Mouse (Mus musculus) midbrain, embryonic 12.5 days (tissue): Measurements from ENCODE around the gene Thap7. TPM values are rescaled to one million over a fixed set of nuclear protein-coding genes. Genes with fewer than 3 reads are reported as not detected.

ENCODE experiments used
- ATAC-seq: fragments of 200-750 bp; cut with Nextera tagmentation; 2 replicates; pipeline ENCODE4 v1.8.0; 2017; ENCODE audit warnings: low read depth, moderate TSS enrichment, moderate library complexity; ENCODE audit not compliant: low FRiP score
- H3K27ac ChIP-seq: fragments of 300-500 bp; sonication (generic); replicated peaks from 2 replicates; pipeline ENCODE4 v1.5.1; 2016; ENCODE audit warnings: mild to moderate bottlenecking
- H3K27me3 ChIP-seq: fragments of 300-500 bp; sonication (generic); 2 replicates; pipeline ENCODE4 v1.6.1; 2016; ENCODE audit warnings: mild to moderate bottlenecking
- H3K36me3 ChIP-seq: fragments of 300-500 bp; sonication (generic); 2 replicates; pipeline ENCODE4 v1.6.1; 2016
- H3K4me1 ChIP-seq: fragments of 300-500 bp; sonication (generic); 2 replicates; pipeline ENCODE4 v1.6.1; 2016
- H3K4me2 ChIP-seq: fragments of 300-500 bp; sonication (generic); replicated peaks from 2 replicates; pipeline ENCODE4 v1.6.1; 2016; ENCODE audit warnings: mild to moderate bottlenecking, moderate library complexity
- H3K4me3 ChIP-seq: fragments of 300-500 bp; sonication (generic); 2 replicates; pipeline ENCODE4 v1.5.1; 2016; ENCODE audit warnings: mild to moderate bottlenecking
- H3K9ac ChIP-seq: fragments of 300-500 bp; sonication (generic); replicated peaks from 2 replicates; pipeline ENCODE4 v1.6.1; 2016; ENCODE audit warnings: mild to moderate bottlenecking, moderate library complexity
- H3K9me3 ChIP-seq: fragments of 300-500 bp; sonication (generic); 2 replicates; pipeline ENCODE4 v1.6.1; 2016; ENCODE audit warnings: mild to moderate bottlenecking
- WGBS: fragments of 180-500 bp; shearing (Covaris S2); methylation state at CpG from one replicate; pipeline ENCODE4 v1.1.7; 2016; 5-methylcytosine and 5-hydroxymethylcytosine counted together
- polyA plus RNA-seq: library from polyadenylated mRNA; unstranded; fragments of >200 nt; fragmentation: Nextera tagmentation; extraction: Ambion mirVana; gene quantifications from 2 replicates; pipeline ENCODE4 v1.2.1, GENCODE M21; 2016

The Thap7 gene
- 53.1 and 61.2 TPM in 2 replicates for polyA plus RNA-seq

DNA sequence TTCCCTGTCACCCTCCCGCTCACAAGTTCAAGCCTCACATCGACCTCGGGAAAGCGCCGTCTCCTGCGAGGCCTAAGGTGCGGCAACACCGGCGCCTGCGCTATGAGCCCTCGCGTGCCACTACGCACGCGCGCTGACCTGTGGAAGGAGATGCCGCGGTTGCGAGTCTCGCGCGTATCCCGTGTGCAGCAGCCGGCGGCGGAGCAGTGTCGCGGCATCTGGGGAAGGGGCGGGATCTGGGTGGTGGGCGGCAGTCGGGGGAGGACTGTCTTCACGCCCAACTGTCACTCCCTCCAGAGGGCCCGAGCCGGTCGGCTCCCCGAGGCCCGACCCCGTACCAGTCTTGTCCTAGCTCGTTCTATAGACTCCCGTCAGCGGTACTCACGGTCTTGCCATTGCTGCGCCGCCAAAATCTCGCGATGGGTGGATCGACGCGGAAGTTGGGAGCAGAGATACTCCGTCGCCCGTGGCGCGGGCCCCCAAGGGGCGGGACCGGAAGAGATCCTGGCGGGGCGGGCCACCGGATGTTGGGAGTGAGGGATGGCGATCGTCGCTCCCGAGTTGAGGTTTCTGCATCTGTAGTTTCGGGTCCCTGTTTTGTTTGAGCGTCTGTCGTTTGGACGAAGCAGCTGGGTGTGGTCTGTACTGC, at the start of gene Thap7:
Gene Thap7, minus strand, starts transcription at position 497 of the 649 bp plus-strand sequence.
- peak within 1 kb of the TSS; percentile 88 for H3K4me2 ChIP-seq
- peak; percentile 96 for ATAC-seq
- H3K4me3 ChIP-seq: peak within 1 kb of the TSS; percentile 71
- peak within 1 kb of the TSS; percentile 94 for H3K27ac ChIP-seq
- no peaks in the 10 kb centered on the region for H3K27me3 ChIP-seq
- H3K9me3 ChIP-seq: no peaks in the 10 kb centered on the region
- peaks cover 32% of the 10 kb centered on the region for H3K36me3 ChIP-seq
- peak within 1 kb of the TSS; percentile 86 for H3K9ac ChIP-seq
- under 1% methylated on average over 67 of the region's 67 CpGs for WGBS
- H3K4me1 ChIP-seq: peaks cover 22% of the 10 kb centered on the region

GRCm38 (mm10) chr16:17576825-17577215, 45.9 kb upstream of the Thap7 start:
- Histone ChIP-seq H3K4me1 (peaks cover 7% of the 10 kb centered on the region; the same call in 1 of the 2 replicates), H3K27ac (no peak overlapping the region), H3K9me3 (no peaks in the 10 kb centered on the region), H3K36me3 (no peaks in the 10 kb centered on the region), H3K4me2 (peak overlapping the region; percentile 70), H3K4me3 (peak overlapping the region; percentile 50), H3K27me3 (peaks cover 48% of the 10 kb centered on the region), H3K9ac (no peak overlapping the region; the same call in 1 of the 2 replicates)
- WGBS: 18% methylated on average over 8 of the region's 8 CpGs
- no peak for ATAC-seq

- Histone ChIP-seq H3K36me3 (no peaks in the 10 kb centered on the region), H3K27ac (no peak overlapping the region), H3K4me2 (peak overlapping the region; percentile 70), H3K27me3 (peaks cover 48% of the 10 kb centered on the region), H3K4me3 (peak overlapping the region; percentile 50), H3K9ac (peak overlapping the region; percentile 53), H3K9me3 (no peaks in the 10 kb centered on the region), H3K4me1 (peaks cover 7% of the 10 kb centered on the region; the same call in 1 of the 2 replicates)
- WGBS: 14% methylated on average over 44 of the region's 45 CpGs
- ATAC-seq: 0 out of 2 replicates have a peak, but pooled peaks have one; percentile 52
Observed at GRCm38 (mm10) chr16:17575870-17576824, 45.2 kb upstream of the Thap7 start.

DNA sequence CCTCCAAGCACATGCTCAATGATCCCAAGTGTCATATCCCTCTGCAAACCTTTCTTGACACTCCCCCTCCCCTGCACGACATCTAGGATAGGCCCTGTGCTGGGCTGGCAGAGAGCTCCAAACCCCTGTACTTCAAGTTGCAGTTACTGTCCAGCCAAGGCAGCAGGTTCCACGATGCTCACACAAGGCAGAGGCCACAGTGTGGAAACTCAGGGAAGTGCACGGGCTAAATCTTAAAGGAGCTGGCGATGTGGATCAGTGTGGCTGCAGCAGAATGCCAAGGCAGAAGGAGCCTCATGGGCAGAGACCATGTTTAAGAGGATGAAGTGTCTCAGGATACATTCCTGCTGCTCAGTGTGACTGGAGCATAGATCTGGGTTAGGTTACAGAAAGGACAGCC, 35.2 kb upstream of the Thap7 start:
- H3K9ac ChIP-seq: no peak overlapping the region
- H3K36me3 ChIP-seq: no peaks in the 10 kb centered on the region
- WGBS: 23% methylated on average over 4 of the region's 4 CpGs
- no peaks in the 10 kb centered on the region for H3K9me3 ChIP-seq
- H3K4me3 ChIP-seq: no peak overlapping the region
- peaks cover 22% of the 10 kb centered on the region for H3K27me3 ChIP-seq
- no peak for ATAC-seq
- no peak overlapping the region for H3K4me2 ChIP-seq
- peaks cover 13% of the 10 kb centered on the region for H3K4me1 ChIP-seq
- H3K27ac ChIP-seq: no peak overlapping the region

- Histone ChIP-seq H3K27me3 (peaks cover 36% of the 10 kb centered on the region), H3K36me3 (no peaks in the 10 kb centered on the region), H3K27ac (no peak overlapping the region), H3K9ac (no peak overlapping the region), H3K4me1 (peaks cover 23% of the 10 kb centered on the region), H3K4me2 (no peak overlapping the region), H3K4me3 (no peak overlapping the region), H3K9me3 (no peaks in the 10 kb centered on the region)
- ATAC-seq: no peak
- 75% methylated on average over 3 of the region's 3 CpGs for WGBS
Observed at GRCm38 (mm10) chr16:17564771-17565170, 33.8 kb upstream of the Thap7 start.

- 79% methylated on average over 2 of the region's 2 CpGs for WGBS
- Histone ChIP-seq H3K4me1 (peaks cover 25% of the 10 kb centered on the region), H3K36me3 (no peaks in the 10 kb centered on the region), H3K4me2 (no peak overlapping the region), H3K9me3 (no peaks in the 10 kb centered on the region), H3K9ac (no peak overlapping the region), H3K4me3 (no peak overlapping the region), H3K27ac (no peak overlapping the region), H3K27me3 (peaks cover 40% of the 10 kb centered on the region)
- no peak for ATAC-seq
Observed at GRCm38 (mm10) chr16:17564221-17564620, 33.3 kb upstream of the Thap7 start.

DNA sequence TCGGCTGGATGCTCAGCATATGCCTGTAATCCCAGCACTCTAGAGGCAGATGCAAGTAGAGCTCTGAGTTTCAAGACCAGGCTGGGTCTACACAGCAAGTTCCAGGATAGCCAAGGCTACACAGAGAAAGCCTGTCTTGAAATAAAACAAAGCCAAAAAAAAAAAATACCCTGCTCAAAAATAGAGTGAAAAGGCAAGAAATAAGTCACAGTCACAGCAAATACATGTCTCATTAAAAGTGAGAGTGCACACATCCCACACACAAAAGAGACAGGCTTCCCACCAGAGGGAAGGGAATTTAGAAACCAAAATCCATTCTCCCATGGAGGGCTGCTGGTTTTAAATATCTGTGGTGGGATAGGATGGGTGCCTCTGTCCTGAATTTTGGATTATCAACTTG, 32.6 kb upstream of the Thap7 start:
- peaks cover 40% of the 10 kb centered on the region for H3K27me3 ChIP-seq
- WGBS: 29% methylated on average over 1 of the region's 1 CpGs
- H3K4me3 ChIP-seq: no peak overlapping the region
- no peaks in the 10 kb centered on the region for H3K9me3 ChIP-seq
- H3K36me3 ChIP-seq: no peaks in the 10 kb centered on the region
- H3K9ac ChIP-seq: no peak overlapping the region
- H3K27ac ChIP-seq: no peak overlapping the region
- peaks cover 32% of the 10 kb centered on the region for H3K4me1 ChIP-seq
- ATAC-seq: no peak
- H3K4me2 ChIP-seq: no peak overlapping the region

DNA sequence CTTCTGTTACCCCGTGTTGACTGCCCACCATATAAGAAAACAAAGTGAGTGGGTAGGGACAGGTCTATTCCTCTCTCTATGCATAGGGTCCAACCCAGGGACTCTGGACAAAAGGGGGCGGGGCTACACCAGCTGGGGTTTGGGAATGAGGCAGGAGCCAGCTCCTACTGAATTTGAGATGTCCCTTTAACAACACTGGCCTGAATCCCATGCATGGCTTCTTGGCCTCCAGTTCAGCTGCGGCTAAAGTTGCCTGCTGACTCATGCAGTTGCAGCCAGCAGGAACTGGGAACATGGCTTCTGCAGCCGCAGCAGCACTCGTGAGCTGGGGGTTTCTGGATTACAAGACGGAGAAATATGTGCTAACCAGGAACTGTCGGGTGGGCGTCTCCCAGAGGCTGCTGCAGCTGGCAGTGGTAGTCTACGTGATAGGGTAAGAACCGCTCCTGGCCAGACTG, 30.8 kb upstream of the Thap7 start, which contains the start of gene P2rx6:
Gene P2rx6, plus strand, starts transcription at position 135 of the 458 bp plus-strand sequence.
- peak within 1 kb of the TSS; percentile 47 for H3K4me2 ChIP-seq
- H3K9ac ChIP-seq: no peak within 1 kb of the TSS; the same call in 1 of the 2 replicates
- peaks cover 40% of the 10 kb centered on the region for H3K4me1 ChIP-seq
- peak; percentile 39 for ATAC-seq
- peaks cover 46% of the 10 kb centered on the region for H3K27me3 ChIP-seq
- H3K27ac ChIP-seq: peak within 1 kb of the TSS; percentile 31
- H3K9me3 ChIP-seq: no peaks in the 10 kb centered on the region
- H3K36me3 ChIP-seq: no peaks in the 10 kb centered on the region
- peak within 1 kb of the TSS; percentile 22 for H3K4me3 ChIP-seq
- 3% methylated on average over 10 of the region's 10 CpGs for WGBS

DNA sequence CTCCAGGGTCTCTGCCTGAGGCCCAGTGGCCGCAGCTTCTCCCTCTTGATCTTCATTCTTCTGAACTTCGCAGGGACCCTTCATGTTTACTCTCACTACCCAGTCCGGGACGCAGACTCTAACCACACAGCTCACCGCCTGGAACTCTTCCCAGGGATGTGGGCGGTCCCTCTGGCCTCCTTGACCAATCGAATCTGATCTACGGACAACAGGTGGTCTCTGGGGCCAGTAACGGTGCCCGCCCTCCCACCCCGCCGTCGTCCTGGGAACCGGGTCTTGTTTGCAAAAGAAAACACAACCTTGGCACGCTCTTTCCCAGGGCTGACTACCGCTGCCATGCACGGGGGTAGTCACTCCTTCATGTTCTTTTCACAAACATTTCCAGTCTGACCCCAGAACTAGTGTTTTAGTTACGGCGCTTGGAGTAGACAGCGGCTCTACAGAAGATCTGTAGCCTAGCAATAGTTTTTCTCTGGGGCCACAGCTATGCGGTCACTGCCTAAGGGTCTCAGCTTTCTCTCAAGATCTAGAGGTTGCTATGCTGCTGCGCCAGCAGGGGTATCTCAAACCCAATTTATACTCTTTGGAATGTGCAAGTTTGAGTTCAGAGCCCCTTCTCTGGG, 30.3 kb upstream of the Thap7 start, which contains the start of gene Lrrc74b:
Gene Lrrc74b, minus strand, starts transcription at position 120 of the 623 bp plus-strand sequence.
- H3K36me3 ChIP-seq: no peaks in the 10 kb centered on the region
- no peaks in the 10 kb centered on the region for H3K9me3 ChIP-seq
- H3K9ac ChIP-seq: no peak within 1 kb of the TSS; the same call in 1 of the 2 replicates
- 1% methylated on average over 22 of the region's 22 CpGs for WGBS
- ATAC-seq: peak; percentile 66
- H3K4me1 ChIP-seq: peaks cover 40% of the 10 kb centered on the region
- peaks cover 50% of the 10 kb centered on the region for H3K27me3 ChIP-seq
- H3K4me2 ChIP-seq: peak within 1 kb of the TSS; percentile 47
- H3K27ac ChIP-seq: peak within 1 kb of the TSS; percentile 31
- peak within 1 kb of the TSS; percentile 22 for H3K4me3 ChIP-seq

- H3K27ac ChIP-seq: no peak overlapping the region; the same call in 1 of the 2 replicates
- peaks cover 46% of the 10 kb centered on the region for H3K27me3 ChIP-seq
- no peaks in the 10 kb centered on the region for H3K36me3 ChIP-seq
- no peak for ATAC-seq
- H3K4me2 ChIP-seq: peak overlapping the region; percentile 36
- 67% methylated on average over 9 of the region's 9 CpGs for WGBS
- no peaks in the 10 kb centered on the region for H3K9me3 ChIP-seq
- H3K4me1 ChIP-seq: peaks cover 50% of the 10 kb centered on the region
- H3K4me3 ChIP-seq: no peak overlapping the region
- H3K9ac ChIP-seq: no peak overlapping the region
Observed at GRCm38 (mm10) chr16:17559396-17560027, 28.6 kb upstream of the Thap7 start.

GRCm38 (mm10) chr16:17558811-17559210, 27.9 kb upstream of the Thap7 start:
- H3K4me2 ChIP-seq: peak overlapping the region; percentile 36
- H3K9me3 ChIP-seq: no peaks in the 10 kb centered on the region
- peaks cover 46% of the 10 kb centered on the region for H3K27me3 ChIP-seq
- 0% methylated on average over 5 of the region's 5 CpGs for WGBS
- H3K4me1 ChIP-seq: peaks cover 57% of the 10 kb centered on the region
- no peak for ATAC-seq
- H3K36me3 ChIP-seq: no peaks in the 10 kb centered on the region
- H3K9ac ChIP-seq: 0 out of 2 replicates have a peak overlapping the region, but pooled peaks have one; percentile 1
- peak overlapping the region; percentile 1; the same call in 1 of the 2 replicates for H3K27ac ChIP-seq
- H3K4me3 ChIP-seq: 0 out of 2 replicates have a peak overlapping the region, but pooled peaks have one; percentile 0
